Mouse (Mus musculus): ENCODE results near the gene Prg2. TPM values are rescaled to one million over a fixed set of nuclear protein-coding genes. Genes with fewer than 3 reads are reported as not detected.

Gene Prg2
- polyA plus RNA-seq, 1 experiment, result not detected

DNA sequence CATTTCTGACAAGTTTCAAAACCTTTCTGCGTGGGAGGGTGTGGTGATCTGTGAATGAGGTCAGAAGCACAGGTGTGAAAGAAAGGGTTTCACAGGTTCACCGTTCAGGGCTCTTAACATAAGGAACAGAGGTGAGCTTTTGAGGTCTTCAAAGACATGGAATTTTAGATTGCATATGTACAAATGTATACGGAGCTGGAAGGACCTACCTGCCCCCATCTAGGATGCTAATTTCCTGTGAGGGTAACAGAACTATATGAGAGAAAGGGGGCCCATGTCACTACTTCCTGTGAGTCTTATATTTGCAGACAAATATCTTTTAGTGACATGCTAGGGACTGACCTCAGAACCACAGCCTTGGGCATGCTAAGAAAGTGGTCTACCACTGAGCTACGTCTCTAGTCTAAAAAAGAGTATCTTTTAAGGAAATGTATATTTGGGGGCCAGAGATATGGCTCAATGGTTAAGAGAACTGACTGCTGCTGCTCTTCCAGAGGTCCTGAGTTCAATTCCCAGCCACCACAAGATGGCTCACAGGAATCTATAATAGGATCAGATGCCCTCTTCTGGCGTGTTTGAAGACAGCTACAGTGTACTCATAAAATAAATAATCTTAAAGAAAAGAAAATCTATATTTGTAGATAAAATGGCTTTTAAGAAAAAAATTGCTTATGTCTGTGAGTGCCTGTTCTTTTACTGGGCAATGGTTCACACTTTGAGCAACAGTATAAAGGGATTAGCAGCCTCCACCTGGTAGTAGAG, 33.7 kb downstream of the Prg2 start:
- no peak overlapping the region for H3K27ac ChIP-seq (ENCODE audit: insufficient read depth, low read length)
- H3K4me3 ChIP-seq (ENCODE audit: insufficient read depth, low read length), result no peak overlapping the region
- no peaks in the 10 kb centered on the region; the same call in 1 of the 2 replicates for H3K4me1 ChIP-seq (ENCODE audit: control insufficient read depth, insufficient read depth, low read length)
- no peak for TF ChIP-seq CTCF (IDR thresholded peaks at IDR 0.05; ENCODE audit: extremely low read depth, insufficient read depth, low read length)
- no peak for TF ChIP-seq POLR2A (IDR thresholded peaks at IDR 0.05; ENCODE audit: extremely low read depth, insufficient read depth, low read length)

DNA sequence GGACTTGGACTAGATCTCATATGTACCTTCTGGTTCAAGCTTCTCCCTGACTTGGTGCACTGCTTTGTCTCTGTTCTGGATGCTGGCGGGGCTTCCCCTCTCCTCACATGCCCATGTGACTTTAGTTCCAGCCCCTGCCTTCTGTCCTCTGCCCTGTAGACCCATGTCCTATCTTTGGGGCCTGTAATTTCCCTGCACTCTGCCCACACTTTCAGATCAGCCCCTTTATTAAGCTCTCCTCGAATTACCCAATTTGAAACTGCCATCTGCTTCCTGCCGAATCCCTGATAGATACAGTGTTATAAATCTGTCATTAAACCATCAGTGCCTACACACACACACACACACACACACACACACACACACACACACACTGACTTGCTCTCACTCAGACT, 34.3 kb downstream of the Prg2 start:
- no peak for TF ChIP-seq POLR2A (IDR thresholded peaks at IDR 0.05; ENCODE audit: extremely low read depth, insufficient read depth, low read length)
- TF ChIP-seq CTCF (IDR thresholded peaks at IDR 0.05; ENCODE audit: extremely low read depth, insufficient read depth, low read length), result no peak
- Histone ChIP-seq H3K27ac (ENCODE audit: insufficient read depth, low read length) (no peak overlapping the region), H3K4me1 (ENCODE audit: control insufficient read depth, insufficient read depth, low read length) (no peaks in the 10 kb centered on the region; the same call in 1 of the 2 replicates), H3K4me3 (ENCODE audit: insufficient read depth, low read length) (no peak overlapping the region)

DNA sequence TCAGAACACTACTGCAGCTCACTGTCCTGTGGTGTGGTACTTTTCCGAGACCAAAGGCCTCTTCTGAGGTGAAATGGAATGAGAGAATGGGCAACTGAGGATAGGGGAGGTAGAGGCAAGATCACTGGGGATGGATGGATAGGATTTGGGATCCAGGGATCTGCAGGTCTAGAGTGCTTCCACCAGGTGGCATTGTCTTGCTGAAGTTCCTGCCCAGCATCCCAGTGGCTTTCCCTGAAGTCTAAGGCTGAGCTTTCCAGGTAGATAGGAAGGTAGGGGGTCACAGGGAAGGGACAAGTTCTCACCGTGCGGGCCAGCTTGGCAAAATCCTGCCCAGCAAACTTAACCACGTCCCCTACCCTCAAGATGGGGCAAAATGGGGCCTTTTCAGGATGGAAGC, 41.8 kb downstream of the Prg2 start:
- TF ChIP-seq CTCF (IDR thresholded peaks at IDR 0.05; ENCODE audit: extremely low read depth, insufficient read depth, low read length) (peak; percentile 70), POLR2A (IDR thresholded peaks at IDR 0.05; ENCODE audit: extremely low read depth, insufficient read depth, low read length) (no peak)
- Histone ChIP-seq H3K4me3 (ENCODE audit: insufficient read depth, low read length) (no peak overlapping the region), H3K4me1 (ENCODE audit: control insufficient read depth, insufficient read depth, low read length) (no peaks in the 10 kb centered on the region), H3K27ac (ENCODE audit: insufficient read depth, low read length) (no peak overlapping the region)

- peaks cover 2% of the 10 kb centered on the region; the same call in 1 of the 2 replicates for H3K4me1 ChIP-seq (ENCODE audit: control insufficient read depth, insufficient read depth, low read length)
- TF ChIP-seq POLR2A (IDR thresholded peaks at IDR 0.05; ENCODE audit: extremely low read depth, insufficient read depth, low read length) (no peak), CTCF (IDR thresholded peaks at IDR 0.05; ENCODE audit: extremely low read depth, insufficient read depth, low read length) (no peak)
These were observed 45.9 kb downstream of the Prg2 start for GRCm38 (mm10) chr2:85026178-85026577.

GRCm38 (mm10) chr2:85027281-85027680, 47.0 kb downstream of the Prg2 start:
- Histone ChIP-seq H3K27ac (ENCODE audit: insufficient read depth, low read length) (no peak overlapping the region), H3K4me1 (ENCODE audit: control insufficient read depth, insufficient read depth, low read length) (peaks cover 2% of the 10 kb centered on the region; the same call in 1 of the 2 replicates), H3K4me3 (ENCODE audit: insufficient read depth, low read length) (no peak overlapping the region)
- no peak for TF ChIP-seq POLR2A (IDR thresholded peaks at IDR 0.05; ENCODE audit: extremely low read depth, insufficient read depth, low read length)
- TF ChIP-seq CTCF (IDR thresholded peaks at IDR 0.05; ENCODE audit: extremely low read depth, insufficient read depth, low read length), result no peak

More at GRCm38 (mm10) chr2:85026178-85026577, 45.9 kb downstream of the Prg2 start:
- no peak overlapping the region for H3K27ac ChIP-seq (ENCODE audit: insufficient read depth, low read length)
- no peak overlapping the region for H3K4me3 ChIP-seq (ENCODE audit: insufficient read depth, low read length)

DNA sequence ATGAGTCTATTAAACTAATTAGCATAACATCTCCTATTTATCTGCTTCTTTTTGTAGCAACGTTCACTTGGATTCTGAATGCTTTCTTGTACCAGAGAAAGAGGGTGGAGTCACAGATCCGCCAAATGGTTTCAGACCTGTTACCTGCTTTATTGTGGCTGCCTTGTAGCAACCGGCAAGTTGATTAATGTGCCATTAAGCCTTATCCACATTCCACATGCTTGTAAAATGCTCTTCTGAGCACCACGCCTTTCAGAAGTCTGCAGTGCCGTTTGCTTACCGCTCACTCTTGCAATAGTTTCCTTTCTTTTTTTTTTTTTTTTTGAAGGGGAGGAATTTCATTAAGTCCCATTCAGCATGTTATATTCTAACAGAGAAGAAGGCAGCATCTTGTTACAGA, 49.6 kb downstream of the Prg2 start:
- no peak overlapping the region for H3K4me3 ChIP-seq (ENCODE audit: insufficient read depth, low read length)
- peaks cover 2% of the 10 kb centered on the region; the same call in 1 of the 2 replicates for H3K4me1 ChIP-seq (ENCODE audit: control insufficient read depth, insufficient read depth, low read length)
- TF ChIP-seq POLR2A (IDR thresholded peaks at IDR 0.05; ENCODE audit: extremely low read depth, insufficient read depth, low read length), result no peak
- no peak for TF ChIP-seq CTCF (IDR thresholded peaks at IDR 0.05; ENCODE audit: extremely low read depth, insufficient read depth, low read length)
- H3K27ac ChIP-seq (ENCODE audit: insufficient read depth, low read length), result no peak overlapping the region

GRCm38 (mm10) chr2:85030989-85031388, 50.7 kb downstream of the Prg2 start:
- H3K27ac ChIP-seq (ENCODE audit: insufficient read depth, low read length), result no peak overlapping the region
- no peak overlapping the region for H3K4me3 ChIP-seq (ENCODE audit: insufficient read depth, low read length)
- TF ChIP-seq CTCF (IDR thresholded peaks at IDR 0.05; ENCODE audit: extremely low read depth, insufficient read depth, low read length) (no peak), POLR2A (IDR thresholded peaks at IDR 0.05; ENCODE audit: extremely low read depth, insufficient read depth, low read length) (no peak)
- peaks cover 2% of the 10 kb centered on the region; the same call in 1 of the 2 replicates for H3K4me1 ChIP-seq (ENCODE audit: control insufficient read depth, insufficient read depth, low read length)

DNA sequence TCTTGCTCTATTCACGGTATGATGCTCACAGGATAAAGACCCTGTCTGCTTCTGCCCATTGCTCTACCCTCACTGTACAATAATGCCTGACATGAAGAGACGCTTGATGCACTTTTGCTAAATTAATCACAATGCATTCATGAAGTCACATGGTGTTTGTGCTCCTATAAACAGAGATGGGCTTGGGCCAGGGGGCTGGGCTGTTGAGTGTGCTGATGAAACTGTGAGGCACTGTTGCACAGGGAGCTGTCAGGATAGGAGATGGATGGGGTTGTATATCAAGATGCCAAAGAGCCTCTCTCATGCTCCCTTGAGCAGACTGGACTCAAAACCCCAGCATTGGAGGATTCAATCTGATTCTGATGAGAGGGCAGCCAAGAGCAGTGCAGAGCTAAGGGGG, 52.9 kb downstream of the Prg2 start:
- H3K4me1 ChIP-seq (ENCODE audit: control insufficient read depth, insufficient read depth, low read length), result peaks cover 7% of the 10 kb centered on the region; the same call in 1 of the 2 replicates
- TF ChIP-seq POLR2A (IDR thresholded peaks at IDR 0.05; ENCODE audit: extremely low read depth, insufficient read depth, low read length) (no peak), CTCF (IDR thresholded peaks at IDR 0.05; ENCODE audit: extremely low read depth, insufficient read depth, low read length) (no peak)
- no peak overlapping the region for H3K27ac ChIP-seq (ENCODE audit: insufficient read depth, low read length)
- no peak overlapping the region for H3K4me3 ChIP-seq (ENCODE audit: insufficient read depth, low read length)

Other genes with a start within 250 kb of the Prg2 start
- 129 and 156 TPM in 2 replicates for gene Ypel4, start 246.4 kb upstream of the Prg2 start, polyA plus RNA-seq (2012; rRNA removed)
- 1.4 and 2.0 TPM in 2 replicates for gene Gm19426, start 236.8 kb upstream of the Prg2 start, polyA plus RNA-seq (2012; rRNA removed)
- 11.2 and 13.6 TPM in 2 replicates for gene Serping1, start 205.0 kb upstream of the Prg2 start, polyA plus RNA-seq (2012; rRNA removed)
- 9.4 and 12.1 TPM in 2 replicates for gene Ube2l6, start 181.6 kb upstream of the Prg2 start, polyA plus RNA-seq (2012; rRNA removed)
- not detected in 2 replicates for gene Smtnl1, start 157.8 kb upstream of the Prg2 start, polyA plus RNA-seq (2012; rRNA removed)
- gene Timm10, start 153.5 kb upstream of the Prg2 start, polyA plus RNA-seq (2012; rRNA removed), result 82.0 and 85.7 TPM in 2 replicates
- gene Slc43a1, start 141.6 kb upstream of the Prg2 start, polyA plus RNA-seq (2012; rRNA removed), result 0.13 and 0.52 TPM in 2 replicates
- gene Rtn4rl2, start 93.8 kb upstream of the Prg2 start, polyA plus RNA-seq (2012; rRNA removed), result 73.3 and 76.9 TPM in 2 replicates
- gene Slc43a3, start 43.9 kb upstream of the Prg2 start, polyA plus RNA-seq (2012; rRNA removed), result 0.68 and 0.92 TPM in 2 replicates
- gene Prg3, start 7.8 kb downstream of the Prg2 start, polyA plus RNA-seq (2012; rRNA removed), result not detected in 2 replicates
- gene Ssrp1, start 56.8 kb downstream of the Prg2 start, polyA plus RNA-seq (2012; rRNA removed), result 92.4 and 110 TPM in 2 replicates
- gene P2rx3, start 57.0 kb downstream of the Prg2 start, polyA plus RNA-seq (2012; rRNA removed), result 1.7 and 2.2 TPM in 2 replicates
- gene Tnks1bp1, start 67.6 kb downstream of the Prg2 start, polyA plus RNA-seq (2012; rRNA removed), result 55.4 and 62.8 TPM in 2 replicates
- 0.56 and 0.68 TPM in 2 replicates for gene Aplnr, start 155.8 kb downstream of the Prg2 start, polyA plus RNA-seq (2012; rRNA removed)
- gene Lrrc55, start 216.7 kb downstream of the Prg2 start, polyA plus RNA-seq (2012; rRNA removed), result 35.7 and 36.0 TPM in 2 replicates